Mouse (Mus musculus): ENCODE measurements around the gene Anxa3. TPM values are rescaled to one million over a fixed set of nuclear protein-coding genes. Genes with fewer than 3 reads are reported as not detected.

Gene Anxa3
- polyA plus RNA-seq, 1 experiment from 2014 or later = 390 TPM

DNA sequence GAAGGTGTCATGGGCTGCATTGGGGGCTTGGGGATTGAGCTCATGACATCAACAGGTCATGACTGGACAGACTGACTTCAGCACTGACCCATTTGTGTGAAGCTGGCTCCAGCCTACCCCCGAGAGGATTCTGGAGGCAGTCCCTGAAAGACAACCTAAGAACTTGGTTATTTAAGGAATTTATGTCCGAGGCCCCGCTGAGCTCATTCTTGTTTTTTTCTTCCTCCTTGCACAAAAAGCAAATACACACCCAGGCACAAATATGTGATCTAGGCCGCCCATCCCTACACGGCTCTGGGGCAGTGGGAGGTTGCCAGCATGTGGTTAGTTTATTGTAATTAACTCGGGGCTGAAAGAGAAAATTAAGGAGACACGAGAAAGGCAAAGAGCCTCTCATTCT, 9.0 kb downstream of the Anxa3 start:
- Histone ChIP-seq H3K27ac (peak overlapping the region; percentile 31), H3K4me3 (ENCODE audit: inconsistent target) (no peak overlapping the region), H3K36me3 (ENCODE audit: inconsistent target) (peaks cover 19% of the 10 kb centered on the region; the same call in 1 of the 2 replicates), H3K79me2 (ENCODE audit: inconsistent target) (peaks cover 98% of the 10 kb centered on the region)
- 84% methylated on average over 7 of the region's 7 CpGs for WGBS (ENCODE audit: missing documents)

DNA sequence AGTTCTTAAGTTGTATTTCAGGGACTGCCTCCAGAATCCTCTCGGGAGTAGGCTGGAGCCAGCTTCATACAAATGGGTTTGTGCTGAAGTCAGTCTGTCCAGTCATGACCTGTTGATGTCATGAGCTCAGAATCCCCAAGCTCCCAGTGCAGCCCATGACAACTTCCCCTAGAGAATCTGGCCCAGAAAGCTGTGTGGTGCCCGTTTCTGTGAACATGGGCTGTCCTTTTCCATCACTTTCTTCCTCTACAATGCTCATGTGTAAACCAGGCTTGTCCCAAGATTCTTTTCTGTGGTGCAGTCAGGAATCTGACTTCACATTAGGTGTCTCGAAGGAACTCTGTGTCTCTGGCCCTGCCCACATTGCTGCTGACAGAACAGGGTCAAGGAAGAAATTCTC, 10.0 kb downstream of the Anxa3 start:
- Histone ChIP-seq H3K79me2 (ENCODE audit: inconsistent target) (peaks cover 98% of the 10 kb centered on the region), H3K36me3 (ENCODE audit: inconsistent target) (peaks cover 14% of the 10 kb centered on the region; the same call in 1 of the 2 replicates), H3K4me3 (ENCODE audit: inconsistent target) (no peak overlapping the region), H3K27ac (peak overlapping the region; percentile 46)
- WGBS (ENCODE audit: missing documents) = 77% methylated on average over 3 of the region's 3 CpGs

DNA sequence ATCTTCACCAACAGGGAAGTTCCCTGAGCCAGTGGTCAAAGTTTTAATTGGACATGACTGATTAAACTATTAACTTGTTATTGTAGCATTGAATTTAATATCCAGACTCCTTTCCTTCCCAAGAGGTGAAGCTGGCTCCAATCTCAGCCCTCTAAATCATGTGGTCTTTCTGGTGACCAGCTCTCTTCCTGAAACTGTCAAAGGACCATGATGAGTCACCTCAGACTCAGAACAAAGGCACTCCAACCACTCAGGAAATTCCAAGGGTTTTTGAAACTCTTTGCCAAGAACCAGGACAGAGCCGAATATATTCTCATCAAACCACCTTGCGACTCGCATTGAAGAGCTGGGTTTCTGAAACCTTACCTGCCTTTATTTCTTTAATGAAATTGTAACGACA, 11.2 kb downstream of the Anxa3 start:
- Histone ChIP-seq H3K4me3 (ENCODE audit: inconsistent target) (no peak overlapping the region), H3K79me2 (ENCODE audit: inconsistent target) (peaks cover 98% of the 10 kb centered on the region), H3K36me3 (ENCODE audit: inconsistent target) (peaks cover 3% of the 10 kb centered on the region; the same call in 1 of the 2 replicates), H3K27ac (peak overlapping the region; percentile 46)
- WGBS (ENCODE audit: missing documents) = 52% methylated on average over 4 of the region's 4 CpGs

DNA sequence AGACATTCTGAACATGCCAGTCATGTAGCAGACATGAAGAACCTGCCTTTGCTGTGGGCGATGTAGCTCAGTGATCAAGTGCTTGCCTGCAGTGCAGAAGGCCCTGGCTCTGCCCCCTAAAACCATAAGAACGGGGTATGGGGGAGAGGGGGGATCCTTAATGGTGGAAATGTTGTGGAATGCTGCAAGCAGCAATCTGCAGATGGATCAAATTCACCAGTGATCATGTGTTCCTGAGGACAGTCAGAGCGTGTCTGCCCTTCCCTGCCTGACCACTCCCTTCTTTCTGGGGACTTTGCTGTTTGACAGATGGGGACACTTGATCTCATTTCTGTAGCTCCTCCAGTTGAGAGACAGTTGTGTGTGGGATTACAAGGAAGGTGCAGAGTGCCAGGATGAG, 11.7 kb downstream of the Anxa3 start:
- H3K79me2 ChIP-seq (ENCODE audit: inconsistent target) = peaks cover 98% of the 10 kb centered on the region
- H3K27ac ChIP-seq = peak overlapping the region; percentile 46
- 89% methylated on average over 3 of the region's 3 CpGs for WGBS (ENCODE audit: missing documents)
- no peak overlapping the region for H3K4me3 ChIP-seq (ENCODE audit: inconsistent target)
- H3K36me3 ChIP-seq (ENCODE audit: inconsistent target) = no peaks in the 10 kb centered on the region

DNA sequence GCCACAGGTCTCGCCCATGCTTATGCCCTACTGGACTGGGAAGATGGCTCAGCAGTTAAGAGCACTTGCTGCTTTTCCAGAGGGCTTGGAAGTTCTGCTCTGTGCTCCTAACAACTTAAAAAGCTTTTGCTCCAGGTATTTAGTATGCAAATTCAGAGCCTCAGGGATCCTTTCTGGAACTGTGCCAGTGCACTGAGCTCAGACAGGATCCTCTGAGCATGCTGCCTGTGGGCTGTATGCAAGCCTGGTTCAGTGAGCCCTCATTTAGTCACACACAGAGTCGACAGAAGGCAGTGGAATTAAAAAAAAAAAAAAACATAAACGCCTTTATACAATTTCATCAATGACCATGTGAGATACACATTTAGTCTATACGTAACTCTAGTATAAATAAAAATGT, 17.5 kb downstream of the Anxa3 start:
- Histone ChIP-seq H3K4me3 (ENCODE audit: inconsistent target) (no peak overlapping the region), H3K79me2 (ENCODE audit: inconsistent target) (peaks cover 56% of the 10 kb centered on the region), H3K36me3 (ENCODE audit: inconsistent target) (peaks cover 37% of the 10 kb centered on the region), H3K27ac (no peak overlapping the region)
- 95% methylated on average over 3 of the region's 4 CpGs for WGBS (ENCODE audit: missing documents)

DNA sequence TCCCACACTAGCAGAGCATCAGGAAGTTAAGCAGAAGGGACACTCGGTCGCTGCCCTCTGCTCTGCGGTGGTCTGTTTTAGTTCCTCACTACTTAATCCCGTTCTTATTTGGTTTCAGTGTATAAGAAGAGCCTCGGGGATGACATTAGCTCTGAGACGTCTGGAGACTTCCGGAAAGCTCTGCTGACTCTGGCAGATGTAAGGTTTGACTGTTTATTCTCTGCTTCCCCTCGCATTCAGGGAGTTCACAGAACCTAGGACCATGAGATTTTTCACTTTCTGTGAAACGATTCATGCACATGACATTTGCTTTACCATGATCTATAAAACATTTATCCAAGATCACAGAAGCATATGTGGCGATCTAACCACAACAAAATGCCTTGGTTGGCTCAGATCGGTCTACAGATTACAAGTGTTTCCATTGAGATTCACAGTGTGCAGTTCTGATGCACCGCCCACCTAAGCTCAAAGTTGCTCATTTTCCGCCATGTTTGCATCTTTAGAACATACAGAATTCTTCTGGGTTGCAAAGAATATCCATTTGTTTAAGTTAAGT, 31.7 kb downstream of the Anxa3 start:
- 92% methylated on average over 13 of the region's 13 CpGs for WGBS (ENCODE audit: missing documents)
- Histone ChIP-seq H3K4me3 (ENCODE audit: inconsistent target) (no peak overlapping the region), H3K79me2 (ENCODE audit: inconsistent target) (no peaks in the 10 kb centered on the region), H3K27ac (no peak overlapping the region), H3K36me3 (ENCODE audit: inconsistent target) (peaks cover 86% of the 10 kb centered on the region)

DNA sequence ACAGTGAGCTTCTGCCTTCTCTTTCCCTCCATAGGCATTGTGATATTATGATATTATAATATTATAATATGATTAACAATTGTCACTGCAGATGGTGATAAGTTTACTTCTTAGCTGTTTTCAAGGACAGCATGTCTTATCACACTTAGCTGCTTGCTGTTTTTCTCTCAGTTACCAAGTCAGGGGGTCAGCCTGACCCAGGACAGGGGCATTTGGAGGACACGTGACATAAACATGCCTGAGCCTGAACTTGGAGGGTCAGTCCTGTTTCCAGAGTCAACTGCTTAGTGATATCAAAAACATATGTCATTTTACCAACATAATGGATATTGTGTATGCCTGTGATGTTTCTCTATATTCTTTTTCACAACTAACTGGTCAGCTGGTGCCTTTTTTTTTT, 34.0 kb downstream of the Anxa3 start:
- no peaks in the 10 kb centered on the region for H3K79me2 ChIP-seq (ENCODE audit: inconsistent target)
- peaks cover 86% of the 10 kb centered on the region for H3K36me3 ChIP-seq (ENCODE audit: inconsistent target)
- 100% methylated on average over 1 of the region's 1 CpGs for WGBS (ENCODE audit: missing documents)
- H3K4me3 ChIP-seq (ENCODE audit: inconsistent target) = no peak overlapping the region
- H3K27ac ChIP-seq = no peak overlapping the region

DNA sequence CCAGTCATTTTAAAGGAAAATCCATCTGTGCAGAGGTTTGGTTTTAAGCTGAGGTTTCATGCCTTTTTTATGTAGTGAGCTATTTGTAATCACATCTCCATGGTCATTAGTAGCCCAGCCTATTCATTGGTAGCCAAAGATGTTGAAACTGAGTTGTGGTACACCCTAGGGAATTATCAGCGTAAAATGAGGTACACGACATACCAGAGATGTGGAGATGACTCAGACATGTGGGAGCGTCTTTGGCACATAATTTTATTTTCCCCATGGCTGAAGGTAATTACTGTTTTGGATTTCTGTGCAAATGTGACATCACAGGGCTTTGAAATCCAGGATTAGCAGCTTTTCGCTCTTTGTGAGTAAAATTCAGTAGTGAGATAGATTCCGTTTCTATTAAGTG, 41.2 kb downstream of the Anxa3 start:
- 95% methylated on average over 5 of the region's 5 CpGs for WGBS (ENCODE audit: missing documents)
- Histone ChIP-seq H3K4me3 (ENCODE audit: inconsistent target) (no peak overlapping the region), H3K79me2 (ENCODE audit: inconsistent target) (no peaks in the 10 kb centered on the region), H3K27ac (no peak overlapping the region), H3K36me3 (ENCODE audit: inconsistent target) (peaks cover 79% of the 10 kb centered on the region)

DNA sequence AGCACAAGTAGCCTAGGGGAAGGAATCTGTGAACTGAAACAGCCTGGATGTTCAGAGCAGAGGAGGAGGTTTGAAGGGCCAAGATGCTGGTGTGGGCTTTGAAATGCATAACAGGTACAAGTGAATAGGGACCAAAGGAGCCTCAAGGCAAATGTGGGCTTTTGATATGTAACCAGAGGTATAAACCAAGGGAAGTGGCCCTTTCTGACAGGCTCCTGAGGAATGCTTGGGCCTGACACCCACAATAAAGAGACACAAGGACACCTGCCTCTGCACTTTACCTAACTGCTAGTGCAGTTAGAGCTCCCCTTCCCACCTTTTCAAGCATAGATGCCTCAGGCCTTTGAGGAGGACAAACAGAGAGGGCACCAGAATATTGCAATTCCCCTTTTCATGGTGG, 54.8 kb downstream of the Anxa3 start:
- Histone ChIP-seq H3K4me3 (ENCODE audit: inconsistent target) (no peak overlapping the region), H3K36me3 (ENCODE audit: inconsistent target) (peaks cover 26% of the 10 kb centered on the region), H3K27ac (no peak overlapping the region), H3K79me2 (ENCODE audit: inconsistent target) (no peaks in the 10 kb centered on the region)

DNA sequence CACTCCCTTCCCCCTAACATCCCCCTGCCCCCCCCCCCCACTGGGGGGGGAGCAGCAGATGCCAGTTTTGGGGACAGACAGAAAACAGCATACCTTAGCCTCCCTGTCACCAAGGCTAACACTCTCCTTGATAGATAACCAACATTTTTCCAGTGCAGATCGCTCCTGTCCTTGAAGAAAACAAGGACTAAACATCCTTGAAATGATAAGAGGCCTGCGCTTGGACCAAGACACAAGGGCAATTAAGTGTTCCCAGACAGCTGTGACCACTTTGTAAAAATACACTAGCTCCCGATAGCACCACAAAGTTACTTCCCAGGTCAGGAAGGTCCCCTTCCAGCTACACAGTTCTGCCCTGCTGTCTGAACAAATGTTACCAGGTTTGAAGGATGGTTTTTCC, 55.2 kb downstream of the Anxa3 start:
- Histone ChIP-seq H3K4me3 (ENCODE audit: inconsistent target) (no peak overlapping the region), H3K27ac (no peak overlapping the region), H3K36me3 (ENCODE audit: inconsistent target) (peaks cover 22% of the 10 kb centered on the region), H3K79me2 (ENCODE audit: inconsistent target) (no peaks in the 10 kb centered on the region)
- 89% methylated on average over 3 of the region's 3 CpGs for WGBS (ENCODE audit: missing documents)

DNA sequence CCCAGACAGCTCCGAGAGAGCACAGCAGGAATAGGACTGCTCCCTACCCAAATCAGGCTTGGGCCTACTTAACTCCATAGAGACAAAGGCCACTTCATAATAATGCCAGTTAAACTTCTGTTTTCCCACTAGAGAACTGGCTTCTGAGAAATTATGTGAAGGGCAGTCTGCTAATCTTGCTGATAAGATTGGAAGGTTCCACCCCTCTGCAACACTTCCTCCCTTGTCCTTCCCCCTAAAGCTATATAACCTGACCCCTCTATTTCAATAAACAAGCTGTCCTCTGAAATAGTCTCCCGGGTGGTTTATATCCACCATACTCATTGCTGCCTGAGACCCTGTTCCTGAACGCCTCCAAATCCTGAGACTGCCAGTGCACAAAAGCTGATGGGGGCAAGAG, 56.1 kb downstream of the Anxa3 start:
- H3K27ac ChIP-seq = no peak overlapping the region
- no peaks in the 10 kb centered on the region for H3K79me2 ChIP-seq (ENCODE audit: inconsistent target)
- peaks cover 14% of the 10 kb centered on the region for H3K36me3 ChIP-seq (ENCODE audit: inconsistent target)
- no peak overlapping the region for H3K4me3 ChIP-seq (ENCODE audit: inconsistent target)
- 80% methylated on average over 3 of the region's 3 CpGs for WGBS (ENCODE audit: missing documents)

DNA sequence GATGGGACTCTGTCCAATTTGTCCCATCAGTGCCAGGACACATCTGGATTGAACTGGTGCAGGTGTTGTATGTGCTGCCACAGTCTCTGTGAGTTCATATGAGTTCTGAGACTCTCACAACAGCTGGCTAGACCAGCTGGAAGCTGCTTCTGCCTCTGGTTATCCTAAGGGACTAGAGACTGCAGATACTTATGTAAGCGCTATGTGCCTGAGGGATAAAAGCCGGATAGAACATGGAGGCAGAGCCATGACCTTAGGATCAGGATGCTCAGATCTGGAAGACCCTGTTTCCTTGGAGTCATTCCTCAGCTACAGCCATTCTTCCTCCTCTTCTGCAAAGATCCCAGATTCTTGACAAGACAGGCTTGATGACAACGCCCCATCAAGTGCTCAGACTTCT, 60.3 kb downstream of the Anxa3 start:
- H3K79me2 ChIP-seq (ENCODE audit: inconsistent target) = no peaks in the 10 kb centered on the region
- no peak overlapping the region for H3K4me3 ChIP-seq (ENCODE audit: inconsistent target)
- WGBS (ENCODE audit: missing documents) = 92% methylated on average over 3 of the region's 3 CpGs
- H3K27ac ChIP-seq = no peak overlapping the region
- H3K36me3 ChIP-seq (ENCODE audit: inconsistent target) = no peaks in the 10 kb centered on the region

DNA sequence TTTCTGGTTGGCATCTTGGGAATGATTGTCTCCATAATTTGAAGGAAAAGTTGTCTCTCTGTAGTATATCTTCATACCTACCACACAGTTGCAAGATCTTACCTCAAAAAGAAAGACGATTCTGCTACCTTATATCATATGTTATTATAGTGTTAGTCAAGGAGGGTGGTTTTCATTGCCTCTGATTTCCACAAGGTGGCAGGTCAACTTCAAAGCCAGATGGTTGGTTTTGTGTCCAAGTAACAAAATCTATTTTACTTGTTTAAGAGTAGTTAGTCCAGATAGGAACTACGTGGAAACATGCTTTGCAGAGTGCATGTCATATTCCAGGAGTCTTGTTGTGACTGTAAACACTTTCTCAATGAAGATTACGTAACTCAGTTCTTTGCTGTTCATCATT, 61.2 kb downstream of the Anxa3 start:
- 51% methylated on average over 3 of the region's 3 CpGs for WGBS (ENCODE audit: missing documents)
- Histone ChIP-seq H3K27ac (no peak overlapping the region), H3K79me2 (ENCODE audit: inconsistent target) (no peaks in the 10 kb centered on the region), H3K36me3 (ENCODE audit: inconsistent target) (no peaks in the 10 kb centered on the region), H3K4me3 (ENCODE audit: inconsistent target) (no peak overlapping the region)

DNA sequence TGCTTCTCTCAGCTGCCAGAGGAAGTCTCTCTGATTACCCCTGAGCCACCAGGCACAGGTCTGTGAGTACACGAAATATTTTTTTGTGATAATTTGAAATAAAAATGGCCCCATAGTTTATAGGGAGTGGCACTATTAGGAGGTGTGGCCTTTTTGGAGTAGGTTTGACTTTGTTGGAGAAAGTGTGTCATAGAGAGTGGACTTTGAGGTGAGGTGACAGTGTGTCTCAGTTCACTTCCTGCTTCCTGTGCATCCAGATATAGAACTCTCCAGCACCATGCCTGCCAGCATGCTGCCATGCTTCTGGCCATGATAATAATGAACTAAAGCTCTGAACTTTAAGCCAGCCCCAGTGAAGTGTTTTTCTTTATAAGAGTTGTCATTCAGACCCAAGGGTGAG, 66.8 kb downstream of the Anxa3 start:
- Histone ChIP-seq H3K36me3 (ENCODE audit: inconsistent target) (no peaks in the 10 kb centered on the region), H3K79me2 (ENCODE audit: inconsistent target) (no peaks in the 10 kb centered on the region), H3K27ac (no peak overlapping the region), H3K4me3 (ENCODE audit: inconsistent target) (no peak overlapping the region)
- 93% methylated on average over 1 of the region's 1 CpGs for WGBS (ENCODE audit: missing documents)

DNA sequence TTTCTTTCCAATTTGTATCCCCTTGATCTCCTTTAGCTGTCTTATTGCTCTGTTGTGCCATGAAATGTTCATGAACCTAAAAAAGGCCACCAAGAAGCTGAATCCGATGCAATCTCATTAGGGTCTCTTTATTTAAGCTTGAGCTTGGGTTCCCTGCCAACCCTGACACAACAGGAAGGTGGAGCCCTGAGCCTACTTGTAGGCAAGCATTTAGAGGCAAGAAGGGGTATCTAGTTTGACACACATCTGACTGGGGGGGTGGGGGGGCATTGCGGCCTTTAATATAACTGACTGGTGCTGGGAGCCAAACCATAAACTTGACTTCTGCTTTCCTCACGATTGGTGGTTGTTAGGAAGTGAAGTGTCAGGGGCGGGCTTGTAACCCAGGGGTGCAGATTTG, 74.0 kb downstream of the Anxa3 start:
- Histone ChIP-seq H3K79me2 (ENCODE audit: inconsistent target) (no peaks in the 10 kb centered on the region), H3K36me3 (ENCODE audit: inconsistent target) (no peaks in the 10 kb centered on the region), H3K27ac (no peak overlapping the region), H3K4me3 (ENCODE audit: inconsistent target) (no peak overlapping the region)
- WGBS (ENCODE audit: missing documents) = 37% methylated on average over 4 of the region's 4 CpGs

DNA sequence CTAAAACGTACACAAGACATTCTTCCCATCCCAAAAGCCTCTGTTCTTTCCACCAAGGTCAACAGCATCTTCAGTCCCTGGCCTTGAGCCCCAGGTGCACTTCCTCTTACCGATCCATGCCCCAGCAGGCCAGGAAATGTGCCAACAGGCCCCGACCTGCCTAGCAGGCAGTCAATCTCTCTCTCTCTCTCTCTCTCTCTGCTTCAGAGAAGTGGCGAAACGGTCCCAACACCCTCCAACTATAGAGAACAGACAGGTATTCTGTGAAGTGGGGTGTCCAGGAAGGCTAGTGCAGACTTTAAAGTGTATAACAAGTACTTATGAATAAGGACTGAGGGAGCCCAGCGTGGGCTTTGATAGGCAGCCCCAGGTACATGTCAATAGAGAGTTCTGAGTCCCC, 75.8 kb downstream of the Anxa3 start:
- WGBS (ENCODE audit: missing documents) = 42% methylated on average over 6 of the region's 6 CpGs
- no peaks in the 10 kb centered on the region for H3K79me2 ChIP-seq (ENCODE audit: inconsistent target)
- no peak overlapping the region for H3K27ac ChIP-seq
- H3K4me3 ChIP-seq (ENCODE audit: inconsistent target) = no peak overlapping the region
- no peaks in the 10 kb centered on the region for H3K36me3 ChIP-seq (ENCODE audit: inconsistent target)
